Mouse (Mus musculus) liver, embryonic 16.5 days (tissue): ENCODE results near the gene Ppp2r3a. TPM values are rescaled to one million over a fixed set of nuclear protein-coding genes. Genes with fewer than 3 reads are reported as not detected.

ENCODE experiments used
- ATAC-seq: fragments of 200-750 bp; cut with Nextera tagmentation; 2 replicates; pipeline ENCODE4 v1.8.0; 2017; ENCODE audit warnings: low read depth, mild to moderate bottlenecking, moderate number of reproducible peaks, moderate library complexity
- H3K27ac ChIP-seq: fragments of 300-500 bp; sonication (generic); 2 replicates; pipeline ENCODE4 v1.5.1; 2014; ENCODE audit warnings: mild to moderate bottlenecking, low read length
- H3K27me3 ChIP-seq: fragments of 300-500 bp; sonication (generic); 2 replicates; pipeline ENCODE4 v1.6.1; 2014; ENCODE audit warnings: low read depth, low read length, mixed read lengths; ENCODE audit not compliant: control insufficient read depth, insufficient read depth
- H3K36me3 ChIP-seq: fragments of 300-500 bp; sonication (generic); 2 replicates; pipeline ENCODE4 v1.6.1; 2014; ENCODE audit warnings: mild to moderate bottlenecking; ENCODE audit not compliant: control insufficient read depth, insufficient read depth
- H3K4me1 ChIP-seq: fragments of 300-500 bp; sonication (generic); 2 replicates; pipeline ENCODE4 v1.6.1; 2014; ENCODE audit warnings: low read depth, low read length, mixed read lengths; ENCODE audit not compliant: control insufficient read depth
- H3K4me2 ChIP-seq: fragments of 300-500 bp; sonication (generic); 2 replicates; pipeline ENCODE4 v1.6.1; 2014; ENCODE audit warnings: low read depth, low read length, mixed read lengths
- H3K4me3 ChIP-seq: fragments of 300-500 bp; sonication (generic); 2 replicates; pipeline ENCODE4 v1.5.1; 2014; ENCODE audit warnings: low read depth, mild to moderate bottlenecking, low read length
- H3K9ac ChIP-seq: fragments of 300-500 bp; sonication (generic); 2 replicates; pipeline ENCODE4 v1.6.1; 2014; ENCODE audit warnings: low read depth, low read length
- H3K9me3 ChIP-seq: fragments of 300-500 bp; sonication (generic); replicated peaks from 2 replicates; pipeline ENCODE4 v1.6.1; 2016; ENCODE audit warnings: low read length; ENCODE audit not compliant: control insufficient read depth
- WGBS: fragments of 180-500 bp; shearing (Covaris S2); extraction: QIAGEN DNeasy Blood & Tissue Kit; methylation state at CpG from one replicate; pipeline ENCODE4 v1.1.7; 2014; ENCODE audit not compliant: insufficient replicate concordance; 5-methylcytosine and 5-hydroxymethylcytosine counted together
- polyA plus RNA-seq: library from polyadenylated mRNA; unstranded; fragments of >200 nt; fragmentation: Nextera tagmentation; extraction: Ambion mirVana; gene quantifications from 2 replicates; pipeline ENCODE4 v1.2.1, GENCODE M21; 2015

The Ppp2r3a gene
- polyA plus RNA-seq, 1 experiment from 2014 or later, result 4.5 TPM

DNA sequence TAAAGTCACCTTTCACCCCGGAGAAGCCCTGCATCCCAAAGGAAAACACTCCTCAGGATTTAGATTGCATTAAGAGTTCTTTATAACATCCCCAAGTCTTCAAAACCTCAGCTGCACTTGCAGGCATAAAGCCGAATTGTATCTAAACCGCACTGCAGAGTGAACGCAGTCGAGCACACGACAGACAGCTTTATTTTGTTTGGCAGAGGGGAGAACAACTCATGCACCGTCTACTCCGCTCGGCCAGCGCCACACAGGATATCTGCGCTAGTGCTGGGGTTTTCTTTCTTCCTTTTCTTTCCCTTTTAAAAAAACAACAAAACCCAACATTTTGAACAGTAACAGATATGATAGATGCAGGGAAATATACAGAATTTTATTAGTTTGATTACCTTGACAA lies 146.7 kb downstream of the Ppp2r3a start:
- no peak overlapping the region for H3K4me3 ChIP-seq
- WGBS, result 87% methylated on average over 11 of the region's 11 CpGs
- no peaks in the 10 kb centered on the region for H3K27me3 ChIP-seq
- ATAC-seq, result no peak
- H3K9ac ChIP-seq, result no peak overlapping the region
- H3K27ac ChIP-seq, result no peak overlapping the region
- no peaks in the 10 kb centered on the region; the same call in 1 of the 2 replicates for H3K4me1 ChIP-seq
- H3K4me2 ChIP-seq, result no peak overlapping the region
- peaks cover 22% of the 10 kb centered on the region for H3K36me3 ChIP-seq
- H3K9me3 ChIP-seq, result no peaks in the 10 kb centered on the region

DNA sequence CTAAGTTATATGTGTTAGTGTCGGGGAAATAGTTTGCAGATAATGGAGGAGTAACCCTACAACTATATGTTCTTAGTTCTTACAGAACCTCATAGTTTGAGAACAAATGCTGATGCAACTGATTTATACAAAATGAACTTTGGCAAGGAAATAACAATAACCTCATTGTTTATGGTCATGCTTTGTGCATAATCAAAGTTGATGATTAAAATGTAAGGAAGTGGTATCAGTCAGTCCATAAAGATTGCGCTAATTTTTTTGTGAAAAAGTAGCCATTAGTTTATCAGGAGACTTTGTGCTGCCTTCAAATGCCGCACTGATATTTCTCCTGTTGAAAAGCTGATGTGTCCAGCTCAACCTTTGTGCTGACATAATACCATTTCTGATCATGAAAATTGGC lies 149.3 kb downstream of the Ppp2r3a start:
- no peaks in the 10 kb centered on the region for H3K9me3 ChIP-seq
- 80% methylated on average over 3 of the region's 3 CpGs for WGBS
- peaks cover 6% of the 10 kb centered on the region for H3K4me1 ChIP-seq
- peaks cover 22% of the 10 kb centered on the region for H3K36me3 ChIP-seq
- no peak overlapping the region for H3K4me2 ChIP-seq
- ATAC-seq, result no peak
- no peak overlapping the region for H3K27ac ChIP-seq
- no peak overlapping the region for H3K9ac ChIP-seq
- H3K4me3 ChIP-seq, result no peak overlapping the region
- H3K27me3 ChIP-seq, result no peaks in the 10 kb centered on the region

DNA sequence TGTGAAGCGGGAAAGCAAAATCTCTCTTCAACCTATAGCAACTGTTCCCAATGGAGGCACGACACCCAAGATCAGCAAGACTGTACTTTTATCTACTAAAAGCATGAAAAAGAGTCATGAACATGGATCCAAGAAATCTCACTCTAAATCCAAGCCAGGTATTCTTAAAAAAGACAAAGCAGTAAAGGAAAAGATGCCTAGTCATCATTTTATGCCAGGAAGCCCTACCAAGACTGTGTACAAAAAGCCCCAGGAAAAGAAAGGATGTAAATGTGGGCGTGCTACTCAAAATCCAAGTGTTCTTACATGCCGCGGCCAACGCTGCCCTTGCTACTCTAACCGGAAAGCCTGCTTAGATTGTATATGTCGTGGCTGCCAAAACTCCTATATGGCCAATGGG lies 150.0 kb downstream of the Ppp2r3a start:
- H3K27ac ChIP-seq, result no peak overlapping the region
- H3K9ac ChIP-seq, result no peak overlapping the region
- no peak for ATAC-seq
- no peak overlapping the region for H3K4me3 ChIP-seq
- WGBS, result 86% methylated on average over 8 of the region's 8 CpGs
- H3K4me2 ChIP-seq, result no peak overlapping the region
- H3K36me3 ChIP-seq, result peaks cover 23% of the 10 kb centered on the region
- H3K4me1 ChIP-seq, result peaks cover 6% of the 10 kb centered on the region
- H3K9me3 ChIP-seq, result no peaks in the 10 kb centered on the region
- no peaks in the 10 kb centered on the region for H3K27me3 ChIP-seq

DNA sequence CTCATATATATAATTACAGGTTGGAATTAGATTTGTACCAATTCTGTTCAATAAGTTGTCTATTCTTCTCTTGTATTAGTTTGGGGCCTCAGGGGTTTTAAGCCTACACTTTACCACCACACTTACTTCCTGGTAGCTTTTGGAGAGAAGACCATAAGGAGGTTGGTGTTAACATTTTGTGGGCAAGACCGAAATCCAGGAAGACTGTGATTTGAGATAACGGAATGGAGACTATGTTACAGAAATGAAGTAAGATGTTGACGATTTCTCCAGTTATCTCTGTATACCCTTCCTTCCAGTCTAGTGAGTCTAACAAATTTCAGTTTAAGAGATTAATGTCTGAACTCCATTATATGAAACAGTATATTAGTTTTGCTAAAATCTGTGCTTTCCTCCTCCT lies 151.4 kb downstream of the Ppp2r3a start:
- no peaks in the 10 kb centered on the region for H3K27me3 ChIP-seq
- H3K9ac ChIP-seq, result no peak overlapping the region
- no peak overlapping the region for H3K27ac ChIP-seq
- no peaks in the 10 kb centered on the region for H3K9me3 ChIP-seq
- H3K36me3 ChIP-seq, result peaks cover 24% of the 10 kb centered on the region
- 36% methylated on average over 3 of the region's 3 CpGs for WGBS
- no peak overlapping the region for H3K4me2 ChIP-seq
- H3K4me3 ChIP-seq, result no peak overlapping the region
- peaks cover 6% of the 10 kb centered on the region for H3K4me1 ChIP-seq
- ATAC-seq, result no peak

DNA sequence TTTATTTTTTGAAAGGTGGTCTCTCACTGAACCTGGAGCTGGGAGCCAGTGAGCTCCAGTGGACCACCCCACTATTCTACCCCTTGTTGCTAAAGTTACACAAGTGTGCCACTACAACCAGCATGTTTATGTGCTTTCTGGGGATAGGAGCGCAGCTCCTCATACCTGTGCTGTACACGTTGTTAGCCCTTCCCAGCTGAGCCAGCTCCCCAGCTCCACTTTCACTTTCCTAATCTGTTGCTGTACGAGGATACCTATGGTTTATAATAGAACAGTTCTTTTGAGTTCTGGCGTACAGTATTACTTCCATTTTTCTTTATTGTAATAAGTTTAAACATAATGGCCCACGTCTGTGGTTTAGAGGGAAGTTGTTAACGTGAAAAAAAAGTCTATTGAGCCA lies 152.2 kb downstream of the Ppp2r3a start:
- Histone ChIP-seq H3K4me2 (no peak overlapping the region; the same call in 1 of the 2 replicates), H3K4me1 (peaks cover 6% of the 10 kb centered on the region), H3K4me3 (no peak overlapping the region), H3K9me3 (no peaks in the 10 kb centered on the region), H3K36me3 (peaks cover 19% of the 10 kb centered on the region), H3K27ac (no peak overlapping the region), H3K9ac (no peak overlapping the region), H3K27me3 (no peaks in the 10 kb centered on the region)
- WGBS, result 49% methylated on average over 6 of the region's 6 CpGs
- ATAC-seq, result no peak

DNA sequence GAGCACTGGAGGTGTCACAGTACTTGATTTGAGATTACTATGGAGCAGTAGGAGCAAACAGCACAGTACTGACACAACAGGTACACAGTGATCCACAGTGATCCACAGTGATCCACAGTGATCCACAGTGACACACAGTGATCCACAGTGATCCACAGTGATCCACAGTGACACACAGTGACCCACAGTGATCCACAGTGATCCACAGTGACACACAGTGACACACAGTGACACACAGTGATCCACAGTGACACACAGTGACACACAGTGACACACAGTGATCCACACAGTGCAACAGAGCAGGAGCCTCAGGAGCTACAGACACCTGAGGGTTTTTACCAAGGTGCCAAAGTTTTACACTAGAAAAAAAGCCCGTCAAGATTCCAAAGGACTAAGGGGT lies 154.1 kb downstream of the Ppp2r3a start:
- ATAC-seq, result no peak
- Histone ChIP-seq H3K4me3 (no peak overlapping the region), H3K27ac (no peak overlapping the region), H3K36me3 (peaks cover 19% of the 10 kb centered on the region), H3K27me3 (no peaks in the 10 kb centered on the region), H3K9ac (no peak overlapping the region), H3K4me1 (peaks cover 6% of the 10 kb centered on the region), H3K4me2 (no peak overlapping the region), H3K9me3 (no peaks in the 10 kb centered on the region)
- WGBS, result 53% methylated on average over 1 of the region's 1 CpGs

DNA sequence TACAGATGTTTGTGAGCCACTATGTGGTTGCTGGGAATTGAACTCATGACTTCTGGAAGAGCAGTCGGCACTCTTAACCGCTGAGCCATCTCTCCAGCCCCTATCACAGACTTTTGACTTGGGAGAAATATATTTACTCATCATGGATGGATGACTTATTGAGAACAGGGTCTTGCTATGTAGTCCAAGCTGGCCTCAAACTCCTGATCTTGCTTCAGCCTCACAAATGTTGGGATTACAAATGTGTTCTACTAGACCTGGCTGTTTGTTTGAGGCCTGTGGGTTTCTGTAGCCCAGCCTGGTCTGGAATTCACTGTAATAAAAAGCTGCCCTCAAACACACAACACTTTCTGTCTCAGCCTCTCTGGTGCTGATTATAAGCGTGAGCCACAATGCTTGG lies 155.1 kb downstream of the Ppp2r3a start:
- H3K9ac ChIP-seq, result no peak overlapping the region
- H3K9me3 ChIP-seq, result no peaks in the 10 kb centered on the region
- WGBS, result 92% methylated on average over 3 of the region's 3 CpGs
- H3K27ac ChIP-seq, result no peak overlapping the region
- H3K4me1 ChIP-seq, result peaks cover 6% of the 10 kb centered on the region
- no peak for ATAC-seq
- no peak overlapping the region for H3K4me3 ChIP-seq
- no peaks in the 10 kb centered on the region for H3K27me3 ChIP-seq
- H3K36me3 ChIP-seq, result peaks cover 13% of the 10 kb centered on the region
- H3K4me2 ChIP-seq, result no peak overlapping the region

DNA sequence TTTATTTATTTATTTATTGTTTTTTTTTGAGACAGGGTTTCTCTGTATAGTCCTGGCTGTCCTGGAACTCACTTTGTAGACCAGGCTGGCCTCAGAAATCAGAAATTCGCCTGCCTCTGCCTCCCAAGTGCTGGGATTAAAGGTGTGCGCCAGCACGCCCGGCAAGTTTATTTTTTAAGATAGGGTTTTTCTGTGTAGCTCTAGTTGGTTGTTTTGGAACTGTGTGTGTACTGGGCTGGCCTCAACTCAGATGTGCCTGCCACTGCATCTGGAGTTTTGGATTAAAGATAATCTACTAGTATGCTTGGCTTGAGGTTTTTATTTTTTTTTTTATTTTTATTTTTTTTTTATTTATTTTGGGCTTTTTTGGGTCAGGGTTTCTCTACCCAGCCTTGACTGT lies 156.2 kb downstream of the Ppp2r3a start:
- WGBS, result 81% methylated on average over 4 of the region's 4 CpGs
- no peak for ATAC-seq

DNA sequence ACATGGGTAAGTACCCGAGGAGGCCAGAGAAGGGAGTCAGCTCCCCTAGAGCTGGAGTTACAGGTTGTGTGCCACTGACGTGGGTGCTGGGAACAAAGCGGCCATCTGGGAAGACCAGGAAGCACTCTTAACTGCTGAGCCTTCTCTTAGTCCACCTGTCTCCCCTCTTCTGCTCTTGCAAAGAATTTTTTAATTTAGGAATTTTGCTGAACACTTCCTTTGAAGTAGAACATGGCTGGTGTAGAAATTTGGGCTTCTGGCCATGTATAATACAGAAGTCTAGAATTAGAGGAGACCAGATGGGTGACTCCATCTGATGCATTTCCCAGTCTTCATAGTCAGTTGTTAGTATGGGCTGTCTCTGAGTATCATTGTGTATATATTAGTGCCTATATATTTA lies 167.9 kb downstream of the Ppp2r3a start:
- no peaks in the 10 kb centered on the region for H3K27me3 ChIP-seq
- no peak overlapping the region for H3K4me2 ChIP-seq
- peaks cover 19% of the 10 kb centered on the region for H3K4me1 ChIP-seq
- ATAC-seq, result no peak
- no peaks in the 10 kb centered on the region for H3K36me3 ChIP-seq
- WGBS, result 71% methylated on average over 3 of the region's 3 CpGs
- H3K9ac ChIP-seq, result no peak overlapping the region
- H3K4me3 ChIP-seq, result no peak overlapping the region
- no peaks in the 10 kb centered on the region for H3K9me3 ChIP-seq
- H3K27ac ChIP-seq, result no peak overlapping the region

More for the DNA sequence above, 156.2 kb downstream of the Ppp2r3a start:
- Histone ChIP-seq H3K36me3 (peaks cover 3% of the 10 kb centered on the region), H3K27ac (no peak overlapping the region), H3K9me3 (no peaks in the 10 kb centered on the region), H3K4me1 (peaks cover 6% of the 10 kb centered on the region), H3K4me2 (no peak overlapping the region), H3K4me3 (no peak overlapping the region), H3K9ac (no peak overlapping the region), H3K27me3 (no peaks in the 10 kb centered on the region)
